Mouse (Mus musculus) retina, adult 2 months (tissue): ENCODE data around the gene Cyp27b1.
A peak's percentile ranks its signal among the peaks of the same experiment; 100 is the strongest.

Source experiments
- DNase-seq: peaks from one replicate; pipeline ENCODE4 v3.0.0-alpha.2; 2012; ENCODE audit warnings: low read depth, low spot score

Gene Cyp27b1

GRCm38 (mm10) chr10:127047954-127048353 is at the start of gene Cyp27b1:
Gene Cyp27b1, plus strand, starts transcription at chr10:127048250.
- no peak for DNase-seq

- no peak for DNase-seq
Observed at GRCm38 (mm10) chr10:127000529-127000928, 47.5 kb upstream of the Cyp27b1 start, which contains the start of gene Avil. Gene Avil, plus strand, starts transcription at chr10:127000709.

- no peak for DNase-seq
Observed at GRCm38 (mm10) chr10:127001297-127001696, 46.8 kb upstream of the Cyp27b1 start.

GRCm38 (mm10) chr10:127002056-127002455 is 46.0 kb upstream of the Cyp27b1 start:
- DNase-seq, result no peak

GRCm38 (mm10) chr10:127002765-127003164 is 45.3 kb upstream of the Cyp27b1 start:
- DNase-seq, result no peak

- DNase-seq, result no peak
Observed at GRCm38 (mm10) chr10:127003334-127003733, 44.7 kb upstream of the Cyp27b1 start.

- DNase-seq, result no peak
Observed at GRCm38 (mm10) chr10:127003806-127004205, 44.2 kb upstream of the Cyp27b1 start.

- DNase-seq, result no peak
Observed at GRCm38 (mm10) chr10:127016488-127016887, 31.6 kb upstream of the Cyp27b1 start.

- no peak for DNase-seq
Observed at GRCm38 (mm10) chr10:127017071-127017470, 31.0 kb upstream of the Cyp27b1 start.

- DNase-seq, result no peak
Observed at GRCm38 (mm10) chr10:127018422-127018821, 29.6 kb upstream of the Cyp27b1 start.

- DNase-seq, result peak; percentile 81
Observed at GRCm38 (mm10) chr10:127030336-127031296, 17.4 kb upstream of the Cyp27b1 start, which contains the start of gene Tsfm. Gene Tsfm, minus strand, starts transcription at chr10:127030840.

GRCm38 (mm10) chr10:127033301-127033741 is 14.7 kb upstream of the Cyp27b1 start:
- DNase-seq, result no peak

- DNase-seq, result no peak
Observed at GRCm38 (mm10) chr10:127036273-127036672, 11.8 kb upstream of the Cyp27b1 start.

GRCm38 (mm10) chr10:127037641-127038040 is 10.4 kb upstream of the Cyp27b1 start:
- DNase-seq, result no peak

GRCm38 (mm10) chr10:127040569-127041214 is 7.4 kb upstream of the Cyp27b1 start:
- DNase-seq, result no peak

GRCm38 (mm10) chr10:127041274-127041766 is 6.7 kb upstream of the Cyp27b1 start, which contains the start of the genes Mettl1 and Eef1akmt3:
Gene Mettl1, plus strand, starts transcription at chr10:127041414.
Gene Eef1akmt3, minus strand, starts transcription at chr10:127041513.
- no peak for DNase-seq

GRCm38 (mm10) chr10:127041774-127042338 is 6.2 kb upstream of the Cyp27b1 start:
- peak; percentile 77 for DNase-seq

- no peak for DNase-seq
Observed at GRCm38 (mm10) chr10:127042468-127043115, 5.5 kb upstream of the Cyp27b1 start.

GRCm38 (mm10) chr10:127043187-127043586 is 4.9 kb upstream of the Cyp27b1 start:
- no peak for DNase-seq

- no peak for DNase-seq
Observed at GRCm38 (mm10) chr10:127048608-127049394, 751 bp downstream of the Cyp27b1 start.
